Mouse (Mus musculus) stomach, postnatal 0 days (tissue): ENCODE results near the gene Prn. TPM values are rescaled to one million over a fixed set of nuclear protein-coding genes. Genes with fewer than 3 reads are reported as not detected.

Experiments used
- ATAC-seq: fragments of 200-750 bp; cut with Nextera tagmentation; 2 replicates; pipeline ENCODE4 v1.8.0; 2017; ENCODE audit not compliant: low FRiP score, low TSS enrichment
- DNase-seq: peaks from one replicate; pipeline ENCODE4 v3.0.0-alpha.2; 2016; ENCODE audit warnings: low spot score
- H3K27ac ChIP-seq: fragments of 300-500 bp; sonication (generic); replicated peaks from 2 replicates; pipeline ENCODE4 v1.5.1; 2014; ENCODE audit warnings: mild to moderate bottlenecking, control low read depth
- H3K27me3 ChIP-seq: fragments of 300-500 bp; sonication (generic); 2 replicates; pipeline ENCODE4 v1.6.1; 2014; ENCODE audit warnings: low read length; ENCODE audit not compliant: control insufficient read depth, insufficient read depth
- H3K36me3 ChIP-seq: fragments of 300-500 bp; sonication (generic); 2 replicates; pipeline ENCODE4 v1.6.1; 2014; ENCODE audit warnings: low read length, mixed read lengths; ENCODE audit not compliant: control insufficient read depth, insufficient read depth
- H3K4me1 ChIP-seq: fragments of 300-500 bp; sonication (generic); replicated peaks from 2 replicates; pipeline ENCODE4 v1.6.1; 2014; ENCODE audit warnings: antibody characterized with exemption; ENCODE audit not compliant: control insufficient read depth, insufficient read depth
- H3K4me2 ChIP-seq: fragments of 300-500 bp; sonication (generic); replicated peaks from 2 replicates; pipeline ENCODE4 v1.6.1; 2014; ENCODE audit warnings: low read depth, mild to moderate bottlenecking, control low read depth, moderate library complexity
- H3K4me3 ChIP-seq: fragments of 300-500 bp; sonication (generic); 2 replicates; pipeline ENCODE4 v1.5.1; 2014; ENCODE audit warnings: low read depth, low read length, control low read depth
- H3K9ac ChIP-seq: fragments of 300-500 bp; sonication (generic); 2 replicates; pipeline ENCODE4 v1.6.1; 2014; ENCODE audit warnings: mild to moderate bottlenecking, low read length, control low read depth, mixed read lengths
- H3K9me3 ChIP-seq: fragments of 300-500 bp; sonication (generic); 2 replicates; pipeline ENCODE4 v1.6.1; 2016; ENCODE audit warnings: low read length; ENCODE audit not compliant: control insufficient read depth
- CTCF ChIP-seq: IDR thresholded peaks from 2 replicates; pipeline ENCODE4 v1.5.1; 2016; ENCODE audit warnings: antibody characterized with exemption, low read depth, mild to moderate bottlenecking, moderate library complexity
- EP300 ChIP-seq: optimal IDR thresholded peaks from 2 replicates; pipeline ENCODE3; 2016; ENCODE audit warnings: antibody characterized with exemption
- WGBS: fragments of 180-500 bp; shearing (Covaris S2); extraction: QIAGEN DNeasy Blood & Tissue Kit; methylation state at CpG from one replicate; pipeline ENCODE4 v1.1.7; 2014; 5-methylcytosine and 5-hydroxymethylcytosine counted together
- polyA plus RNA-seq: library from polyadenylated mRNA; unstranded; fragments of >200 nt; fragmentation: Nextera tagmentation; extraction: Ambion mirVana; gene quantifications from 2 replicates; pipeline ENCODE4 v1.2.1, GENCODE M21; 2015

The Prn gene
- polyA plus RNA-seq, 1 experiment from 2014 or later, result 0.17 TPM

GRCm38 (mm10) chr2:131933598-131933997 is 23.8 kb downstream of the Prn start:
- DNase-seq (no peak), ATAC-seq (no peak)
- H3K36me3 ChIP-seq, result no peaks in the 10 kb centered on the region; the same call in 1 of the 2 replicates
- peaks cover 3% of the 10 kb centered on the region; the same call in 1 of the 2 replicates for H3K4me1 ChIP-seq
- H3K9ac ChIP-seq, result peak overlapping the region; percentile 24; the same call in 1 of the 2 replicates
- peak overlapping the region; percentile 63 for H3K27ac ChIP-seq
- H3K4me2 ChIP-seq, result no peak overlapping the region
- no peaks in the 10 kb centered on the region for H3K27me3 ChIP-seq
- TF ChIP-seq CTCF (no peak), EP300 (no peak)
- H3K4me3 ChIP-seq, result no peak overlapping the region
- WGBS, result 51% methylated on average over 3 of the region's 3 CpGs
- H3K9me3 ChIP-seq, result no peaks in the 10 kb centered on the region

- no peaks in the 10 kb centered on the region for H3K9me3 ChIP-seq
- H3K4me3 ChIP-seq, result no peak overlapping the region
- WGBS, result 87% methylated on average over 2 of the region's 2 CpGs
- TF ChIP-seq EP300, result no peak
- H3K27me3 ChIP-seq, result no peaks in the 10 kb centered on the region
- H3K4me2 ChIP-seq, result no peak overlapping the region
- H3K36me3 ChIP-seq, result no peaks in the 10 kb centered on the region; the same call in 1 of the 2 replicates
- no peak for DNase-seq
- peaks cover 3% of the 10 kb centered on the region; the same call in 1 of the 2 replicates for H3K4me1 ChIP-seq
- no peak overlapping the region for H3K9ac ChIP-seq
- H3K27ac ChIP-seq, result no peak overlapping the region
- no peak for ATAC-seq
Measured at GRCm38 (mm10) chr2:131934243-131934642, 24.5 kb downstream of the Prn start.

- no peak for TF ChIP-seq EP300
- peak; percentile 75 for TF ChIP-seq CTCF
- no peak overlapping the region for H3K4me3 ChIP-seq
- no peak overlapping the region for H3K9ac ChIP-seq
- DNase-seq (peak; percentile 37), ATAC-seq (peak; percentile 88)
- H3K4me1 ChIP-seq, result peaks cover 3% of the 10 kb centered on the region; the same call in 1 of the 2 replicates
- no peak overlapping the region; the same call in 1 of the 2 replicates for H3K27ac ChIP-seq
- H3K36me3 ChIP-seq, result no peaks in the 10 kb centered on the region; the same call in 1 of the 2 replicates
- H3K27me3 ChIP-seq, result no peaks in the 10 kb centered on the region
- no peak overlapping the region for H3K4me2 ChIP-seq
- H3K9me3 ChIP-seq, result no peaks in the 10 kb centered on the region
- WGBS, result 54% methylated on average over 10 of the region's 10 CpGs
Measured at GRCm38 (mm10) chr2:131935390-131936105, 25.8 kb downstream of the Prn start.

GRCm38 (mm10) chr2:131936410-131936809 is 26.7 kb downstream of the Prn start:
- H3K4me1 ChIP-seq, result peaks cover 3% of the 10 kb centered on the region; the same call in 1 of the 2 replicates
- H3K4me3 ChIP-seq, result no peak overlapping the region
- H3K27me3 ChIP-seq, result no peaks in the 10 kb centered on the region
- H3K4me2 ChIP-seq, result no peak overlapping the region
- TF ChIP-seq EP300 (no peak), CTCF (no peak)
- no peak overlapping the region for H3K27ac ChIP-seq
- H3K9me3 ChIP-seq, result no peaks in the 10 kb centered on the region
- no peaks in the 10 kb centered on the region; the same call in 1 of the 2 replicates for H3K36me3 ChIP-seq
- no peak for ATAC-seq
- DNase-seq, result no peak
- H3K9ac ChIP-seq, result no peak overlapping the region
- WGBS, result 98% methylated on average over 10 of the region's 10 CpGs

GRCm38 (mm10) chr2:131939404-131940111 is 29.8 kb downstream of the Prn start:
- Histone ChIP-seq H3K36me3 (no peaks in the 10 kb centered on the region; the same call in 1 of the 2 replicates), H3K27me3 (no peaks in the 10 kb centered on the region), H3K27ac (no peak overlapping the region), H3K4me2 (no peak overlapping the region), H3K4me3 (no peak overlapping the region), H3K9ac (no peak overlapping the region), H3K4me1 (no peaks in the 10 kb centered on the region), H3K9me3 (no peaks in the 10 kb centered on the region)
- WGBS, result 42% methylated on average over 8 of the region's 8 CpGs
- TF ChIP-seq EP300 (no peak), CTCF (peak; percentile 88)
- DNase-seq (peak; percentile 42), ATAC-seq (peak; percentile 54; the same call in 1 of the 2 replicates)

- H3K9ac ChIP-seq, result no peak overlapping the region
- no peak overlapping the region for H3K4me3 ChIP-seq
- no peak for TF ChIP-seq EP300
- TF ChIP-seq CTCF, result no peak
- no peak for ATAC-seq
- no peaks in the 10 kb centered on the region for H3K9me3 ChIP-seq
- H3K27me3 ChIP-seq, result no peaks in the 10 kb centered on the region
- no peak overlapping the region for H3K27ac ChIP-seq
- 64% methylated on average over 3 of the region's 3 CpGs for WGBS
- no peaks in the 10 kb centered on the region for H3K4me1 ChIP-seq
- no peak for DNase-seq
- no peaks in the 10 kb centered on the region; the same call in 1 of the 2 replicates for H3K36me3 ChIP-seq
- no peak overlapping the region for H3K4me2 ChIP-seq
Measured at GRCm38 (mm10) chr2:131940506-131940905, 30.7 kb downstream of the Prn start.
